Mouse (Mus musculus) bone marrow, adult 2 months (tissue): ENCODE measurements at regions not wholly inside any gene's neighbourhood (a gene's known extent, or its start where the extent isn't known, plus 50 kb on each side); places are given as distances from the start of the nearest gene placed in this dataset.

ENCODE experiments used
- CTCF ChIP-seq: fragments of 200-500 bp; IDR thresholded peaks from 2 replicates; pipeline ENCODE4 v1.5.1; 2011; ENCODE audit warnings: low read length, control low read depth; ENCODE audit not compliant: control insufficient read depth, insufficient read depth
- POLR2A ChIP-seq: fragments of 200-500 bp; IDR thresholded peaks from 2 replicates; pipeline ENCODE4 v1.6.1; 2011; ENCODE audit warnings: low read depth, mild to moderate bottlenecking, control low read depth, low read length, borderline replicate concordance; ENCODE audit not compliant: control insufficient read depth

GRCm38 (mm10) chr8:80364059-80364458 is 129.5 kb upstream of the Gypa start:
- no peak for TF ChIP-seq CTCF
- TF ChIP-seq POLR2A: no peak
